Mouse (Mus musculus) stomach, postnatal 0 days (tissue): Measurements from ENCODE around the gene 4930516K23Rik. TPM values are rescaled to one million over a fixed set of nuclear protein-coding genes. Genes with fewer than 3 reads are reported as not detected.

Source experiments
- ATAC-seq: fragments of 200-750 bp; cut with Nextera tagmentation; 2 replicates; pipeline ENCODE4 v1.8.0; 2017; ENCODE audit not compliant: low FRiP score, low TSS enrichment
- DNase-seq: peaks from one replicate; pipeline ENCODE4 v3.0.0-alpha.2; 2016; ENCODE audit warnings: low spot score
- H3K27ac ChIP-seq: fragments of 300-500 bp; sonication (generic); replicated peaks from 2 replicates; pipeline ENCODE4 v1.5.1; 2014; ENCODE audit warnings: mild to moderate bottlenecking, control low read depth
- H3K27me3 ChIP-seq: fragments of 300-500 bp; sonication (generic); 2 replicates; pipeline ENCODE4 v1.6.1; 2014; ENCODE audit warnings: low read length; ENCODE audit not compliant: control insufficient read depth, insufficient read depth
- H3K36me3 ChIP-seq: fragments of 300-500 bp; sonication (generic); 2 replicates; pipeline ENCODE4 v1.6.1; 2014; ENCODE audit warnings: low read length, mixed read lengths; ENCODE audit not compliant: control insufficient read depth, insufficient read depth
- H3K4me1 ChIP-seq: fragments of 300-500 bp; sonication (generic); replicated peaks from 2 replicates; pipeline ENCODE4 v1.6.1; 2014; ENCODE audit warnings: antibody characterized with exemption; ENCODE audit not compliant: control insufficient read depth, insufficient read depth
- H3K4me2 ChIP-seq: fragments of 300-500 bp; sonication (generic); replicated peaks from 2 replicates; pipeline ENCODE4 v1.6.1; 2014; ENCODE audit warnings: low read depth, mild to moderate bottlenecking, control low read depth, moderate library complexity
- H3K4me3 ChIP-seq: fragments of 300-500 bp; sonication (generic); 2 replicates; pipeline ENCODE4 v1.5.1; 2014; ENCODE audit warnings: low read depth, low read length, control low read depth
- H3K9ac ChIP-seq: fragments of 300-500 bp; sonication (generic); 2 replicates; pipeline ENCODE4 v1.6.1; 2014; ENCODE audit warnings: mild to moderate bottlenecking, low read length, control low read depth, mixed read lengths
- H3K9me3 ChIP-seq: fragments of 300-500 bp; sonication (generic); 2 replicates; pipeline ENCODE4 v1.6.1; 2016; ENCODE audit warnings: low read length; ENCODE audit not compliant: control insufficient read depth
- CTCF ChIP-seq: IDR thresholded peaks from 2 replicates; pipeline ENCODE4 v1.5.1; 2016; ENCODE audit warnings: antibody characterized with exemption, low read depth, mild to moderate bottlenecking, moderate library complexity
- EP300 ChIP-seq: optimal IDR thresholded peaks from 2 replicates; pipeline ENCODE3; 2016; ENCODE audit warnings: antibody characterized with exemption
- WGBS: fragments of 180-500 bp; shearing (Covaris S2); extraction: QIAGEN DNeasy Blood & Tissue Kit; methylation state at CpG from one replicate; pipeline ENCODE4 v1.1.7; 2014; 5-methylcytosine and 5-hydroxymethylcytosine counted together
- polyA plus RNA-seq: library from polyadenylated mRNA; unstranded; fragments of >200 nt; fragmentation: Nextera tagmentation; extraction: Ambion mirVana; gene quantifications from 2 replicates; pipeline ENCODE4 v1.2.1, GENCODE M21; 2015

4930516K23Rik gene
- polyA plus RNA-seq, result not detected in 2 replicates

DNA sequence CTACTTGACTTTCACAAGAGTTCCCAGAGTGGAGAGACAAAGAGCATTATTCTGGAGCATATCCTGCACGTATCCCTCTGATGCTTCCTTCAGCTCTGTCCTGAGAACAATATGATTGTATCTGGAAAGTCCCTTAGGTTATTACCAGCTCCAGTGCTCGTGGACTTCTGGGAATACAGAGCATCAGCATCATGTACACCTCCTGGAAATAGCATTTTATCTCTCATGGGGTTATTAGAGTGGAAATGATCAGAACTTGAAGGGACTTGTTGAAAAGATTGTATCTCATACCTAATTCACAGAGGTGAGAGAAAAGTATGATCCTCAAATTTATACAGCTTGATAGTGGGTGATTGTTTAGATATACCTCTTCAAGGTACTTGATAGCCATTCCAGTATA, at the start of gene 4930516K23Rik:
4930516K23Rik (minus strand) TSS at position 101 of the 400 bp plus-strand sequence.
- no peaks in the 10 kb centered on the region for H3K9me3 ChIP-seq
- H3K27me3 ChIP-seq, result no peaks in the 10 kb centered on the region
- TF ChIP-seq CTCF (no peak), EP300 (no peak)
- ATAC-seq (no peak), DNase-seq (no peak)
- no peaks in the 10 kb centered on the region for H3K4me1 ChIP-seq
- no peak within 1 kb of the TSS for H3K4me2 ChIP-seq
- no peaks in the 10 kb centered on the region for H3K36me3 ChIP-seq
- H3K27ac ChIP-seq, result no peak within 1 kb of the TSS
- H3K4me3 ChIP-seq, result no peak within 1 kb of the TSS
- no peak within 1 kb of the TSS for H3K9ac ChIP-seq
- 39% methylated on average over 2 of the region's 2 CpGs for WGBS

GRCm38 (mm10) chr7:104104757-104104972, 43.4 kb upstream of the 4930516K23Rik start, which contains the start of gene Olfr646:
Olfr646 (plus strand) TSS chr7:104104873.
- H3K9me3 ChIP-seq, result no peaks in the 10 kb centered on the region
- DNase-seq (no peak), ATAC-seq (no peak)

DNA sequence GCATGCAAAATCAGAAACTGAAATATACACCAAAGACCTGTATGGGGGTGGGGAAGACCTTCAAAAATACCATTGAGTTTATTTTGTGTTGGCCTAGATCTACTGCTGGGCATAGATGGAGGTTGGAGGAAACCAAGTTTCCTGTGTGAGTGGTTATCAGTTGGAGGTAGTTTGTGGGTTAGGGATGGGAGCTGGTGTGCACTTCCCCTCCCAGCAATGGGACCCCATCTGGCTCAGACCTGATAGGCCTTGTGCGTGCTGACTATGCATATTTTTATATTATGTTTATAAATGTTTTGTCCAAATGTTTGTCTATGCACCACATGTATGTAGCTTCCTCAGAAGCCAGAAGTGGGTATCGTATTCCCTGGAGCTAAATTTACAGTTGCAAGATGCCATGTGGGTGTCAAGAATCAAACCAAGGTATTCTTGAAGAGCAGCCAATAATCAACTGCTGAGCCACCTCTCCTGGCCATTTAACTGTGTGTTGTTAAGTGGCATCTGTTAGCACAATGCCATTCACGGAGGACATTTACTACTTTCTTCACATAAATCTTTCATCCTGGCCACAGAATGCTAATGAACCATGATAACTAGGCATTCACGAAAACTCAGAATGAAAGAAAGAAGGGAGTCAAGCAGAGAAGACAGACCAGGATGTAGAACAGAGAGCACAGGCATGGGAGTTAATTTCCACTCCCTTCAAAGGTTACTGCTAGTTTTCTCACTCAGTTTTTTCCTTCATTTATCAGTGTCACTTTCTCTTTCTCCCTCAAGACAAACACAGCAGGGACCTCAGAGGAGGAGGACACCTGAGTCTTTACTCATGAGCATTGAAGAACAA, 42.9 kb upstream of the 4930516K23Rik start:
- Histone ChIP-seq H3K27me3 (no peaks in the 10 kb centered on the region), H3K27ac (no peak overlapping the region), H3K36me3 (no peaks in the 10 kb centered on the region), H3K9me3 (no peaks in the 10 kb centered on the region), H3K4me2 (no peak overlapping the region), H3K9ac (no peak overlapping the region), H3K4me1 (no peaks in the 10 kb centered on the region), H3K4me3 (no peak overlapping the region)
- ATAC-seq (no peak), DNase-seq (no peak)
- TF ChIP-seq EP300, result no peak
- TF ChIP-seq CTCF, result no peak
- 51% methylated on average over 4 of the region's 4 CpGs for WGBS

More at GRCm38 (mm10) chr7:104104757-104104972, 43.4 kb upstream of the 4930516K23Rik start, which contains the start of gene Olfr646:
- Histone ChIP-seq H3K27me3 (no peaks in the 10 kb centered on the region), H3K9ac (no peak within 1 kb of the TSS), H3K4me1 (no peaks in the 10 kb centered on the region), H3K27ac (no peak within 1 kb of the TSS), H3K4me3 (no peak within 1 kb of the TSS), H3K4me2 (no peak within 1 kb of the TSS), H3K36me3 (no peaks in the 10 kb centered on the region)
- TF ChIP-seq EP300 (no peak), CTCF (no peak)

- Histone ChIP-seq H3K4me3 (no peak within 1 kb of the TSS), H3K4me1 (no peaks in the 10 kb centered on the region), H3K9me3 (no peaks in the 10 kb centered on the region), H3K9ac (no peak within 1 kb of the TSS), H3K4me2 (no peak within 1 kb of the TSS), H3K27me3 (no peaks in the 10 kb centered on the region), H3K27ac (no peak within 1 kb of the TSS), H3K36me3 (no peaks in the 10 kb centered on the region)
- ATAC-seq (no peak), DNase-seq (no peak)
- whole genome bisulfite sequencing, result 58% methylated on average over 1 of the region's 1 CpGs
- TF ChIP-seq CTCF (no peak), EP300 (no peak)
Measured at GRCm38 (mm10) chr7:104085365-104085764, 24.1 kb upstream of the 4930516K23Rik start, which contains the start of gene Olfr645. Olfr645 (minus strand) TSS chr7:104085465.

DNA sequence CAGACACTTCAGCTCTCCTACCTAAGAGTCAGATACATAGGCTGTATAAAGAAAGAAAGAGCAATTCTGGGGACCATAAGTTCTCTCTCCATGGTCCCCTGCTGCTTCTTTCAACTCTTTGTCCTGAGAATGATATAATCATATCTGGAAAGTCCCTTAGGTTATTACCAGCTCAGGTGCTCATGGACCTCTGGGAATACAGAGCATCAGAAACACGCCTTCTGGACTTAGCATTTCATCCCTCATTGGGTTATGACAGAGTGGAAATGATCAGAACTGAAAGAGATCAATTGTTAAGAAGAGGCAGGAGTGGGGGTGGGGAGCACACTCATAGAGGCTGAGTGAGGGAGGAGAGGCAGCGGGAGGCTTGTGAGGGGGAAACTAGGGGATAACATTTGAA, 10.5 kb upstream of the 4930516K23Rik start, which contains the start of gene Olfr644:
Olfr644 (minus strand) TSS at position 101 of the 400 bp plus-strand sequence.
- Histone ChIP-seq H3K36me3 (no peaks in the 10 kb centered on the region), H3K27ac (no peak within 1 kb of the TSS), H3K9me3 (no peaks in the 10 kb centered on the region), H3K4me2 (no peak within 1 kb of the TSS), H3K4me3 (no peak within 1 kb of the TSS), H3K27me3 (no peaks in the 10 kb centered on the region), H3K9ac (no peak within 1 kb of the TSS), H3K4me1 (no peaks in the 10 kb centered on the region)
- no peak for ATAC-seq
- 60% methylated on average over 2 of the region's 2 CpGs for WGBS
- TF ChIP-seq EP300 (no peak), CTCF (no peak)
- no peak for DNase-seq

DNA sequence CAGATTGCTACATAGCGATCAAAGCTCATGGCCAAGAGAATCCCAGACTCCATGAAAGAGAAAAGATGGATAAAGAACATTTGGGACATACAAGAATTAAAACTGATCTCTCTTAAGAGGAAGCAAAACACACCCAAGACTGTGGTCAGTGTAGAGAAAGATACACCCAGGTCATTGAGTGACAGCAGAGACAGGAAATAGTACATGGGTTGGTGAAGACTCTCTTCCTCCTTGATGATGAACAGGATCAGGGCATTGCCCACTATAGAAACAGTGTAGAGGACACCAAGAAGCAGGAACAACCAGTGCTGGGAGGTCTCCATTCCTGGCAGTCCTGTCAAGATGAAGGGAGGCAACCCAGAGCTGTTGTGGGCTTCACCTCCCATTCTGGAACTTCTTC, 2.0 kb downstream of the 4930516K23Rik start:
- H3K27ac ChIP-seq, result no peak overlapping the region
- no peaks in the 10 kb centered on the region for H3K36me3 ChIP-seq
- H3K4me3 ChIP-seq, result no peak overlapping the region
- ATAC-seq, result no peak
- no peaks in the 10 kb centered on the region for H3K9me3 ChIP-seq
- WGBS, result 88% methylated on average over 1 of the region's 1 CpGs
- H3K9ac ChIP-seq, result no peak overlapping the region
- no peaks in the 10 kb centered on the region for H3K4me1 ChIP-seq
- TF ChIP-seq EP300, result no peak
- TF ChIP-seq CTCF, result no peak
- no peaks in the 10 kb centered on the region for H3K27me3 ChIP-seq
- no peak overlapping the region for H3K4me2 ChIP-seq
- no peak for DNase-seq
